ENCODE assay signal across 8 mouse cellular contexts in genomic region chr11:97029686-97030417, GRCm38 (mm10). TPM values are rescaled to one million over a fixed set of nuclear protein-coding genes. Genes with fewer than 3 reads are reported as not detected.
DNase-seq lines count a peak whose midpoint lies in the region; ATAC-seq and TF ChIP-seq lines count a peak whose summit lies in the region.

TSS of gene Scrn2 (plus strand) at chr11:97029938.

- peak within 1 kb of the TSS; percentile 47 for H3K4me3 ChIP-seq in C2C12 (ENCODE audit: insufficient read depth, poor library complexity, severe bottlenecking)
- peak within 1 kb of the TSS; percentile 69 for H3K4me3 ChIP-seq in heart, embryonic 13.5 days
- peak within 1 kb of the TSS; percentile 60 for H3K4me3 ChIP-seq in kidney, postnatal 0 days (replicated peaks; ENCODE audit: low read depth, low read length)
- H3K4me3 ChIP-seq in liver, embryonic 12.5 days, result peak within 1 kb of the TSS; percentile 65
- H3K4me3 ChIP-seq in stomach, embryonic 14.5 days (ENCODE audit: low read depth, low read length), result peak within 1 kb of the TSS; percentile 59

- no peaks in the 10 kb centered on the region for H3K27me3 ChIP-seq in C2C12 (ENCODE audit: control insufficient read depth, insufficient read depth, insufficient read length)
- peaks cover 10% of the 10 kb centered on the region for H3K27me3 ChIP-seq in heart, embryonic 13.5 days (replicated peaks)
- no peaks in the 10 kb centered on the region for H3K27me3 ChIP-seq in kidney, postnatal 0 days (ENCODE audit: insufficient read depth, low read length)
- peaks cover 20% of the 10 kb centered on the region for H3K27me3 ChIP-seq in liver, embryonic 12.5 days (replicated peaks)
- no peaks in the 10 kb centered on the region for H3K27me3 ChIP-seq in stomach, embryonic 14.5 days (ENCODE audit: control insufficient read depth, insufficient read depth, low read length)

- H3ac ChIP-seq in C2C12 (ENCODE audit: control insufficient read depth, insufficient read length, low read depth), result peak within 1 kb of the TSS; percentile 78

- peak within 1 kb of the TSS; percentile 75 for H3K27ac ChIP-seq in heart, embryonic 13.5 days (replicated peaks)
- H3K27ac ChIP-seq in kidney, postnatal 0 days, result peak within 1 kb of the TSS; percentile 76
- H3K27ac ChIP-seq in liver, embryonic 12.5 days, result peak within 1 kb of the TSS; percentile 57
- H3K27ac ChIP-seq in stomach, embryonic 14.5 days (ENCODE audit: low read length), result peak within 1 kb of the TSS; percentile 76; the same call in 1 of the 2 replicates

- no peaks in the 10 kb centered on the region for H3K79me3 ChIP-seq in C2C12 (ENCODE audit: low read depth)

- peak within 1 kb of the TSS; percentile 87 for H3K4me2 ChIP-seq in heart, embryonic 13.5 days
- peak within 1 kb of the TSS; percentile 79 for H3K4me2 ChIP-seq in kidney, postnatal 0 days (ENCODE audit: low read length)
- peak within 1 kb of the TSS; percentile 69 for H3K4me2 ChIP-seq in liver, embryonic 12.5 days
- peak within 1 kb of the TSS; percentile 87 for H3K4me2 ChIP-seq in stomach, embryonic 14.5 days (replicated peaks; ENCODE audit: low read depth, low read length)

- peak; percentile 87 for DNase-seq in brain, adult 2 months (ENCODE audit: low read depth, low spot score)
- DNase-seq in kidney, postnatal 0 days (ENCODE audit: low spot score), result peak; percentile 97
- peak; percentile 94 for DNase-seq in naive thymus-derived CD4-positive, alpha-beta T cell, adult 2 months (ENCODE audit: low read depth)

- H3K79me2 ChIP-seq in C2C12 (ENCODE audit: control insufficient read depth, insufficient read depth), result peaks cover 11% of the 10 kb centered on the region

- H3K4me1 ChIP-seq in heart, embryonic 13.5 days, result peaks cover 27% of the 10 kb centered on the region
- peaks cover 21% of the 10 kb centered on the region for H3K4me1 ChIP-seq in kidney, postnatal 0 days (replicated peaks; ENCODE audit: insufficient read depth, low read length)
- peaks cover 31% of the 10 kb centered on the region for H3K4me1 ChIP-seq in liver, embryonic 12.5 days
- H3K4me1 ChIP-seq in stomach, embryonic 14.5 days (ENCODE audit: control insufficient read depth, insufficient read depth, low read length), result peaks cover 16% of the 10 kb centered on the region

- peak; percentile 75 for TF ChIP-seq CTCF in C2C12 (IDR thresholded peaks at IDR 0.05; ENCODE audit: control insufficient read depth, insufficient read depth, insufficient read length)
- TF ChIP-seq CTCF in kidney, postnatal 0 days (IDR thresholded peaks at IDR 0.05; ENCODE audit: low read depth), result peak; percentile 96

- H3K9ac ChIP-seq in heart, embryonic 13.5 days, result peak within 1 kb of the TSS; percentile 87
- H3K9ac ChIP-seq in kidney, postnatal 0 days (ENCODE audit: low read depth, low read length), result peak within 1 kb of the TSS; percentile 64
- H3K9ac ChIP-seq in liver, embryonic 12.5 days, result peak within 1 kb of the TSS; percentile 71
- H3K9ac ChIP-seq in stomach, embryonic 14.5 days (replicated peaks; ENCODE audit: low read depth, low read length), result peak within 1 kb of the TSS; percentile 67

- H3K36me3 ChIP-seq in C2C12 (ENCODE audit: control insufficient read depth, insufficient read depth), result peaks cover 5% of the 10 kb centered on the region
- H3K36me3 ChIP-seq in heart, embryonic 13.5 days, result peaks cover 18% of the 10 kb centered on the region
- H3K36me3 ChIP-seq in kidney, postnatal 0 days (ENCODE audit: insufficient read depth, low read length), result 0 out of 2 replicates have a peak, but pooled peaks cover 4% of the 10 kb centered on the region
- H3K36me3 ChIP-seq in liver, embryonic 12.5 days, result peaks cover 7% of the 10 kb centered on the region; the same call in 1 of the 2 replicates
- H3K36me3 ChIP-seq in stomach, embryonic 14.5 days (ENCODE audit: control insufficient read depth, insufficient read depth, low read length), result no peaks in the 10 kb centered on the region; the same call in 1 of the 2 replicates

- WGBS in heart, embryonic 13.5 days, result 1% methylated on average over 25 of the region's 25 CpGs
- WGBS in kidney, postnatal 0 days, result under 1% methylated on average over 25 of the region's 25 CpGs
- 4% methylated on average over 25 of the region's 25 CpGs for WGBS in liver, embryonic 12.5 days (ENCODE audit: insufficient replicate concordance)
- WGBS in stomach, embryonic 14.5 days, result 1% methylated on average over 25 of the region's 25 CpGs

- peak; percentile 85 for ATAC-seq in erythroblast, adult 5-6 weeks (replicated peaks; ENCODE audit: low FRiP score, poor library complexity, severe bottlenecking)
- peak; percentile 24; the same call in 1 of the 2 replicates for ATAC-seq in heart, embryonic 13.5 days (ENCODE audit: extremely low read depth, insufficient number of reproducible peaks, low FRiP score, low TSS enrichment)
- peak; percentile 57 for ATAC-seq in kidney, postnatal 0 days (replicated peaks; ENCODE audit: low FRiP score, low read depth)
- peak; percentile 74 for ATAC-seq in liver, embryonic 12.5 days
- ATAC-seq in stomach, embryonic 14.5 days (ENCODE audit: insufficient number of reproducible peaks, insufficient read depth, low FRiP score, low read depth), result peak; percentile 72

- H3K9me3 ChIP-seq in heart, embryonic 13.5 days, result no peaks in the 10 kb centered on the region
- no peaks in the 10 kb centered on the region for H3K9me3 ChIP-seq in kidney, postnatal 0 days (replicated peaks; ENCODE audit: low read length)
- H3K9me3 ChIP-seq in liver, embryonic 12.5 days (replicated peaks), result no peaks in the 10 kb centered on the region
- H3K9me3 ChIP-seq in stomach, embryonic 14.5 days (ENCODE audit: control insufficient read depth, low read depth, low read length), result no peaks in the 10 kb centered on the region

TF ChIP-seq in C2C12, 6 proteins besides CTCF, POLR2A, EP300 and RAD21:
- TF ChIP-seq MAX (IDR thresholded peaks at IDR 0.05) (no peak), MYOD1 (IDR thresholded peaks at IDR 0.05; ENCODE audit: control insufficient read depth, insufficient read length, low read depth) (no peak), CEBPB (IDR thresholded peaks at IDR 0.05; ENCODE audit: low read depth) (no peak), USF1 (IDR thresholded peaks at IDR 0.05; ENCODE audit: low read depth) (no peak), MYOG (IDR thresholded peaks at IDR 0.05; ENCODE audit: control insufficient read depth, extremely low read depth, insufficient read length) (no peak), FOSL1 (IDR thresholded peaks at IDR 0.05; ENCODE audit: insufficient read depth, low read length, poor library complexity, severe bottlenecking) (no peak)

RNA-seq across cellular contexts. Expression of gene Scrn2, which starts in this region (rescaled TPM):
- 21.1 TPM for polyA plus RNA-seq in C2C12 (2012; fragmentation: generic; extraction: Trizol)
- total RNA-seq in erythroblast, adult 5-6 weeks (2015; ENCODE audit: low replicate concordance), result 0.84 TPM in 1 of 2 replicates, not detected in the other
- total RNA-seq in erythroblast, adult 5-6 weeks (2017; ENCODE audit: low replicate concordance), result 2.0 and 3.1 TPM in 2 replicates
- polyA plus RNA-seq in heart, embryonic 13.5 days (2015; fragmentation: Nextera tagmentation; extraction: Ambion mirVana), result 16.0 and 19.2 TPM in 2 replicates
- 41.6 and 46.6 TPM in 2 replicates for polyA plus RNA-seq in kidney, postnatal 0 days (2015; fragmentation: Nextera tagmentation; extraction: Ambion mirVana)
- polyA plus RNA-seq in liver, embryonic 12.5 days (2016; fragmentation: Nextera tagmentation; extraction: Ambion mirVana), result 9.8 and 11.0 TPM in 2 replicates
- 17.7 and 19.7 TPM in 2 replicates for polyA plus RNA-seq in stomach, embryonic 14.5 days (2014; fragmentation: Nextera tagmentation; extraction: Ambion mirVana)

Comparison
In these comparisons a context has a peak if more than half of its experiments do, and no peak if none do; other contexts are left out.
1. Peak in every context shown above with its lines: DNase-seq, ATAC-seq, H3K4me3 ChIP-seq and H3K27ac ChIP-seq.
2. ATAC-seq: peak in every context shown above with its lines; median percentile 85 in erythroblast, adult 5-6 weeks; 74 in liver, embryonic 12.5 days; 72 in stomach, embryonic 14.5 days; 57 in kidney, postnatal 0 days; 24 in heart, embryonic 13.5 days.